Mouse (Mus musculus): ENCODE data around the gene C1qtnf6. TPM values are rescaled to one million over a fixed set of nuclear protein-coding genes. Genes with fewer than 3 reads are reported as not detected.

Gene C1qtnf6
- polyA plus RNA-seq, 1 experiment = 3.1 TPM

DNA sequence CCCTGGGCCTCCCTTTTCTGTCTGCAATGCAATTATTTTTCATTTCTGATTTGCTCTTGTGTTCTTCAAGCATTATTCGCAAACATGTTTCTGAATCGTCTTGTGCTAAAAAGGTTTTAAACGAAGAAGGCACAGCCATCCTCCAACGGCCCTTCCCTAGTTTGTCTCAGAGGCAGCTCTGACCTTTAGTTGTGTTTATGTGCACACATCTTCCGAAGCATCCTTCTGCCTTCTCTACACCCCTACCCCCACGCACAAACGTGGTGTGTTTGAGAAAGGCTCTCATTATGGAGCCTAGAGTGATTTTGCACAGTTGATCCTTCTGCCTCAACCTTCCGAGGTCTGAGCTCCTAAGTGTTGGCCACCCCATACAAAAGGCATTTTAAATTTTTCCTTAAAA lies 17.5 kb upstream of the C1qtnf6 start:
- Histone ChIP-seq H3K27me3 (ENCODE audit: control insufficient read depth, insufficient read depth, low read length) (no peaks in the 10 kb centered on the region), H3K4me1 (ENCODE audit: control insufficient read depth, insufficient read depth, low read length) (peaks cover 13% of the 10 kb centered on the region; the same call in 1 of the 2 replicates), H3K27ac (ENCODE audit: insufficient read depth, low read length) (no peak overlapping the region), H3K4me3 (replicated peaks; ENCODE audit: insufficient read depth, low read depth, low read length) (no peak overlapping the region)
- no peak for DNase-seq
- 89% methylated on average over 8 of the region's 8 CpGs for WGBS
- no peak for TF ChIP-seq POLR2A (IDR thresholded peaks at IDR 0.05; ENCODE audit: borderline replicate concordance, insufficient read depth, low read length)
- TF ChIP-seq CTCF (IDR thresholded peaks at IDR 0.05; ENCODE audit: borderline replicate concordance, insufficient read depth, low read depth, low read length) = no peak

GRCm38 (mm10) chr15:78548336-78548665 lies 17.1 kb upstream of the C1qtnf6 start:
- Histone ChIP-seq H3K27ac (ENCODE audit: insufficient read depth, low read length) (no peak overlapping the region), H3K27me3 (ENCODE audit: control insufficient read depth, insufficient read depth, low read length) (no peaks in the 10 kb centered on the region), H3K4me1 (ENCODE audit: control insufficient read depth, insufficient read depth, low read length) (peaks cover 16% of the 10 kb centered on the region; the same call in 1 of the 2 replicates), H3K4me3 (replicated peaks; ENCODE audit: insufficient read depth, low read depth, low read length) (no peak overlapping the region)
- no peak for TF ChIP-seq POLR2A (IDR thresholded peaks at IDR 0.05; ENCODE audit: borderline replicate concordance, insufficient read depth, low read length)
- no peak for TF ChIP-seq CTCF (IDR thresholded peaks at IDR 0.05; ENCODE audit: borderline replicate concordance, insufficient read depth, low read depth, low read length)
- DNase-seq = no peak
- WGBS = 65% methylated on average over 3 of the region's 3 CpGs

DNA sequence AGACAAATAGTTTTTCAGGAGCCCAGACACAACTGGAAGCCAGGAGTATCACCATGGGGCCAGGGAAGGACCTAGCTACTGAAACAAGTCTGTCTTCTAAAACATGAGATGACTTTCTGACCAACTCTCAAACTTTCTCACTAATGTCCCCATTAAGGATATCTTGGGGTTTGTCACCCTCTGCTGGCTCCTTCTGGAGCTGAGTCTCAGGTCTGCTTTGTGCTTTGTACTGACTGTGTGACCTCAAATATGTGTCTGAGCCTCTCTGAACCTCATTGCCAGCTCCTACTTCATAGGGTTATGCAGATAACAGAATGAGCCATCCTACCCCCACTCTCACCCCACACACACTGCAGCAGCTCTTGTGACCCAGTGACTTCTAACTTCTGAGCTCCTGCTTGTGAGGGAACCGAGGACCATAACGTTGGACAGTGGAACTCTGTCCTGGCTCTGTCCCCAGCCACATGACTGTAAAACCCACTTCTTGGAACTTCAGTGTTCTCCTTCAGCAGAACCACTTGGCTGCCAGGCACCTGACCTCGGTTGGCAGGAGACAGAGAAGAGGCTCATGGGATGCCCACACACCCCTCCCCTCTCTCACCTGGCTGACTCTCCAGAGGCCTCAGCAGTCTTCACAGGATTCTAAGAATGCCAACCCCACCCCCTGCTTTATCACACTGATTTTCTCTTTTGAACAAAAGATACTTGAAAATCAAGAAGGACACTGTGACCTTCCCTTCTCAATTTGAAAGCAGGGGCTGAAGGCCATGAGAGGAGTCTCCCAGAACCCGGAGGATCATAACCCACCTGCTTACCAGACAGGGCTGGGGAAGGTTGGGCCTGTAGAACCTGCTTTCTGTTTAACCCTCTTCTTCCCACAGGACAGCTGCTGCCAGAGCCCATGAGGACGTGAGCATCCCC lies 16.5 kb upstream of the C1qtnf6 start:
- peak; percentile 43 to 48 for DNase-seq

DNA sequence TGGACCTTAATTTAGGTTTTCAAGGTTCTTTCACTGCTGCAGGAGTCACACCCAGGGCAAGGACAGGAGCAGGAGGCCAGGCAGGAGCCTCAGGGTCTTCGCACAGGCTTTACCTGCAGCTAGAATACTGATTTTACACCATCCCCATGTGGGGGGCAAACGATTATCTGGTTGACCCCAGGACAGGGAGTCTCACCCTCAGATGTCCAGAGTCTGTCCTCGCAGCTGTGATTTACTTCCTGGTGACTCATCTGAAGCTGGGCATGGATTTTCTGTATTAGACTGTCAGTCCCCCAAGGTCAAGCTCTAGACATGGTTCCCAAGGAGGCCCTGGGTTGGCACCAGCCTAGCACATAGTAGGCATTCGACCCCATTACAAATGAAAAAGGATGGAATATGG lies 14.8 kb upstream of the C1qtnf6 start:
- no peak for TF ChIP-seq POLR2A (IDR thresholded peaks at IDR 0.05; ENCODE audit: borderline replicate concordance, insufficient read depth, low read length)
- no peak for TF ChIP-seq CTCF (IDR thresholded peaks at IDR 0.05; ENCODE audit: borderline replicate concordance, insufficient read depth, low read depth, low read length)
- WGBS = 87% methylated on average over 4 of the region's 4 CpGs

More for the DNA sequence above, 16.5 kb upstream of the C1qtnf6 start:
- H3K27me3 ChIP-seq (ENCODE audit: control insufficient read depth, insufficient read depth, low read length) = no peaks in the 10 kb centered on the region
- H3K4me1 ChIP-seq (ENCODE audit: control insufficient read depth, insufficient read depth, low read length) = peaks cover 22% of the 10 kb centered on the region; the same call in 1 of the 2 replicates
- no peak overlapping the region for H3K27ac ChIP-seq (ENCODE audit: insufficient read depth, low read length)
- 53% methylated on average over 5 of the region's 5 CpGs for WGBS
- TF ChIP-seq POLR2A (IDR thresholded peaks at IDR 0.05; ENCODE audit: borderline replicate concordance, insufficient read depth, low read length) (no peak), CTCF (IDR thresholded peaks at IDR 0.05; ENCODE audit: borderline replicate concordance, insufficient read depth, low read depth, low read length) (peak; percentile 69; the same call in 1 of the 2 replicates)
- H3K4me3 ChIP-seq (replicated peaks; ENCODE audit: insufficient read depth, low read depth, low read length) = no peak overlapping the region

GRCm38 (mm10) chr15:78544561-78545001 lies 13.4 kb upstream of the C1qtnf6 start, which contains the start of gene Sstr3:
Gene Sstr3 (minus strand): TSS chr15:78544685.
- H3K27me3 ChIP-seq (ENCODE audit: control insufficient read depth, insufficient read depth, low read length) = no peaks in the 10 kb centered on the region
- TF ChIP-seq POLR2A (IDR thresholded peaks at IDR 0.05; ENCODE audit: borderline replicate concordance, insufficient read depth, low read length) (peak; percentile 39; the same call in 1 of the 2 replicates), CTCF (IDR thresholded peaks at IDR 0.05; ENCODE audit: borderline replicate concordance, insufficient read depth, low read depth, low read length) (no peak)
- 4% methylated on average over 14 of the region's 14 CpGs for WGBS
- peak within 1 kb of the TSS; percentile 90 for H3K27ac ChIP-seq (ENCODE audit: insufficient read depth, low read length)
- peak; percentile 73 to 81 for DNase-seq
- H3K4me1 ChIP-seq (ENCODE audit: control insufficient read depth, insufficient read depth, low read length) = peaks cover 47% of the 10 kb centered on the region
- peak within 1 kb of the TSS; percentile 82 for H3K4me3 ChIP-seq (replicated peaks; ENCODE audit: insufficient read depth, low read depth, low read length)

More for the DNA sequence above, 14.8 kb upstream of the C1qtnf6 start:
- DNase-seq = no peak
- Histone ChIP-seq H3K4me1 (ENCODE audit: control insufficient read depth, insufficient read depth, low read length) (peaks cover 38% of the 10 kb centered on the region), H3K27me3 (ENCODE audit: control insufficient read depth, insufficient read depth, low read length) (no peaks in the 10 kb centered on the region), H3K27ac (ENCODE audit: insufficient read depth, low read length) (no peak overlapping the region), H3K4me3 (replicated peaks; ENCODE audit: insufficient read depth, low read depth, low read length) (no peak overlapping the region)

GRCm38 (mm10) chr15:78544041-78544440 lies 12.8 kb upstream of the C1qtnf6 start:
- Histone ChIP-seq H3K4me1 (ENCODE audit: control insufficient read depth, insufficient read depth, low read length) (peaks cover 47% of the 10 kb centered on the region), H3K27ac (ENCODE audit: insufficient read depth, low read length) (peak overlapping the region; percentile 90), H3K27me3 (ENCODE audit: control insufficient read depth, insufficient read depth, low read length) (no peaks in the 10 kb centered on the region), H3K4me3 (replicated peaks; ENCODE audit: insufficient read depth, low read depth, low read length) (peak overlapping the region; percentile 82)
- DNase-seq = peak; percentile 38 to 47
- TF ChIP-seq CTCF (IDR thresholded peaks at IDR 0.05; ENCODE audit: borderline replicate concordance, insufficient read depth, low read depth, low read length) = no peak
- TF ChIP-seq POLR2A (IDR thresholded peaks at IDR 0.05; ENCODE audit: borderline replicate concordance, insufficient read depth, low read length) = no peak
- 21% methylated on average over 15 of the region's 15 CpGs for WGBS

DNA sequence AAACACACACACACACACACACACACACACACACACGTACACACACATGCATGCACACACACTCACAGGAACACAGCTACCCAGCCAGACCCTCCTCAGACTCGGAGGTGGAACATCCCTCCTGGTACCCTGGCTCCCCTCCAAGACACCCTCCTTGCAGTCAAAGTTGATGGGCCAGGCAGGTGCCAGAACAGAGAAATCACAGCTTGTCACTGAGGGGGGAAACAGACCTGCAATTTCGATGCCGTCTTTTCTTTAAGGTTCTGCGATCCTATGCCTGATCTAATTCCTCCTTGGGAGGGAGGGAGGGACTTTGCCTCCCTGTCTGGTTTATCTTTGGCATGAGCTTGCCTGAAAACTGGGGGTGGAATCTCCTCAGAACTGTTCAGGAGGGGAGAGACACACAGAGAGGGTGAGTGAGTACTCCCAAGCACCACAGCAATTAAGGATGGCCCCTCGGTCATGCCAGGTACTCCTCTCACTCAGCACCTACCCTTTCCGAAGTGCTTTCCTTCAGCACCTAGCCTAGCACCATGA lies 11.6 kb upstream of the C1qtnf6 start:
- TF ChIP-seq POLR2A (IDR thresholded peaks at IDR 0.05; ENCODE audit: borderline replicate concordance, insufficient read depth, low read length) (no peak), CTCF (IDR thresholded peaks at IDR 0.05; ENCODE audit: borderline replicate concordance, insufficient read depth, low read depth, low read length) (no peak)
- Histone ChIP-seq H3K27ac (ENCODE audit: insufficient read depth, low read length) (peak overlapping the region; percentile 79), H3K4me3 (replicated peaks; ENCODE audit: insufficient read depth, low read depth, low read length) (peak overlapping the region; percentile 82), H3K27me3 (ENCODE audit: control insufficient read depth, insufficient read depth, low read length) (no peaks in the 10 kb centered on the region), H3K4me1 (ENCODE audit: control insufficient read depth, insufficient read depth, low read length) (peaks cover 51% of the 10 kb centered on the region)
- DNase-seq = peak; percentile 61 to 62
- WGBS = 18% methylated on average over 7 of the region's 7 CpGs

Data from cerebellum, adult 2 months (tissue).